Comparison of ENCODE assay signal across 15 mouse cellular contexts in genomic region chr13:99186138-99186853, GRCm38 (mm10). TPM values are rescaled to one million over a fixed set of nuclear protein-coding genes. Genes with fewer than 3 reads are reported as not detected.
DNase-seq lines count a peak whose midpoint lies in the region; ATAC-seq and TF ChIP-seq lines count a peak whose summit lies in the region.
"Had no signal": no experiment of that assay in that cellular context is flagged by ENCODE, and none has a peak within 500 bp of the region (broad histone marks: within the 10 kb centered on the region; RNA-seq: fewer than 3 reads in every experiment).

No protein-coding gene starts in this region.

- TF ChIP-seq POLR2A in kidney, adult 2 months (IDR thresholded peaks at IDR 0.05; ENCODE audit: low read depth, low read length), result no peak
- peak; percentile 50; the same call in 1 of the 2 replicates for TF ChIP-seq POLR2A in lung, adult 2 months (IDR thresholded peaks at IDR 0.05; ENCODE audit: borderline replicate concordance, extremely low read depth, low read depth, low read length)

- ATAC-seq in intestine, embryonic 15.5 days, result no peak
- ATAC-seq in limb, embryonic 13.5 days (ENCODE audit: low FRiP score, low read depth), result no peak
- ATAC-seq: Patski had no signal

- H3K27me3 ChIP-seq in kidney, adult 2 months (replicated peaks; ENCODE audit: control insufficient read depth, insufficient read depth, low read length), result no peaks in the 10 kb centered on the region
- H3K27me3 ChIP-seq in intestine, embryonic 15.5 days (replicated peaks), result no peaks in the 10 kb centered on the region
- no peaks in the 10 kb centered on the region for H3K27me3 ChIP-seq in limb, embryonic 13.5 days
- H3K27me3 ChIP-seq: heart, embryonic 13.5 days; liver, embryonic 15.5 days; midbrain, embryonic 12.5 days; Patski had no signal

- H3K4me1 ChIP-seq in kidney, adult 2 months (ENCODE audit: control insufficient read depth, insufficient read depth, low read length), result 0 out of 2 replicates have a peak, but pooled peaks cover 3% of the 10 kb centered on the region
- peaks cover 14% of the 10 kb centered on the region for H3K4me1 ChIP-seq in lung, adult 2 months (ENCODE audit: control insufficient read depth, insufficient read depth, low read length)
- H3K4me1 ChIP-seq in intestine, embryonic 15.5 days (replicated peaks), result no peaks in the 10 kb centered on the region
- H3K4me1 ChIP-seq in limb, embryonic 13.5 days, result peaks cover 12% of the 10 kb centered on the region
- H3K4me1 ChIP-seq: forebrain, embryonic 12.5 days; liver, embryonic 15.5 days had no signal

- H3K9ac ChIP-seq in intestine, embryonic 15.5 days, result no peak overlapping the region
- no peak overlapping the region for H3K9ac ChIP-seq in limb, embryonic 13.5 days
- H3K9ac ChIP-seq: forebrain, embryonic 12.5 days; heart, embryonic 13.5 days; liver, embryonic 15.5 days; midbrain, embryonic 12.5 days had no signal

- DNase-seq in kidney, adult 2 months, result peak; percentile 54
- no peak for DNase-seq in kidney, postnatal 10 days
- no peak for DNase-seq in lung, adult 2 months
- no peak for DNase-seq in lung, adult 18-20 months
- DNase-seq in adrenal gland, postnatal 4 days (ENCODE audit: low spot score in 2 of 2), result no peak
- DNase-seq: cerebellum, postnatal 36 days; spleen, adult 18-20 months; thymus, adult 2 months had no signal

- H3K27ac ChIP-seq in kidney, adult 2 months (ENCODE audit: insufficient read depth, low read depth, low read length), result peak overlapping the region; percentile 76
- H3K27ac ChIP-seq in intestine, embryonic 15.5 days, result no peak overlapping the region
- no peak overlapping the region for H3K27ac ChIP-seq in limb, embryonic 13.5 days
- H3K27ac ChIP-seq: forebrain, embryonic 12.5 days; heart, embryonic 13.5 days; liver, embryonic 15.5 days; midbrain, embryonic 12.5 days had no signal

- H3K4me2 ChIP-seq in intestine, embryonic 15.5 days (replicated peaks), result 0 out of 2 replicates have a peak overlapping the region, but pooled peaks have one; percentile 17
- H3K4me2 ChIP-seq in limb, embryonic 13.5 days (replicated peaks), result 0 out of 2 replicates have a peak overlapping the region, but pooled peaks have one; percentile 28
- H3K4me2 ChIP-seq: forebrain, embryonic 12.5 days; liver, embryonic 15.5 days; midbrain, embryonic 12.5 days had no signal

- no peak for TF ChIP-seq CTCF in kidney, adult 2 months (conservative IDR thresholded peaks at IDR 0.05; ENCODE audit: insufficient read depth, insufficient read length, low read depth, low read length)
- no peak for TF ChIP-seq CTCF in lung, adult 2 months (IDR thresholded peaks at IDR 0.05; ENCODE audit: insufficient read depth, low read length)

- 79% methylated on average over 10 of the region's 10 CpGs for WGBS in kidney, adult 2 months
- WGBS in lung, adult 2 months, result 58% methylated on average over 10 of the region's 10 CpGs
- WGBS in intestine, embryonic 15.5 days, result 85% methylated on average over 10 of the region's 10 CpGs
- 92% methylated on average over 10 of the region's 10 CpGs for WGBS in limb, embryonic 13.5 days

- peak overlapping the region; percentile 39 for H3K4me3 ChIP-seq in kidney, adult 2 months (ENCODE audit: insufficient read depth, low read depth, low read length)
- H3K4me3 ChIP-seq in lung, adult 2 months (replicated peaks; ENCODE audit: extremely low read depth, low read depth, low read length), result peak overlapping the region; percentile 80
- H3K4me3 ChIP-seq in intestine, embryonic 15.5 days (replicated peaks), result peak overlapping the region; percentile 12; the same call in 1 of the 2 replicates
- H3K4me3 ChIP-seq in limb, embryonic 13.5 days, result no peak overlapping the region
- H3K4me3 ChIP-seq: forebrain, embryonic 12.5 days; liver, embryonic 15.5 days; midbrain, embryonic 12.5 days had no signal

- no peaks in the 10 kb centered on the region for H3K36me3 ChIP-seq in kidney, adult 2 months (ENCODE audit: control insufficient read depth, insufficient read depth, low read length)
- no peaks in the 10 kb centered on the region for H3K36me3 ChIP-seq in intestine, embryonic 15.5 days
- H3K36me3 ChIP-seq in limb, embryonic 13.5 days, result no peaks in the 10 kb centered on the region
- H3K36me3 ChIP-seq: forebrain, embryonic 12.5 days; heart, embryonic 13.5 days; liver, embryonic 15.5 days; midbrain, embryonic 12.5 days had no signal

- H3K9me3 ChIP-seq in intestine, embryonic 15.5 days, result no peaks in the 10 kb centered on the region
- H3K9me3 ChIP-seq in limb, embryonic 13.5 days, result no peaks in the 10 kb centered on the region
- H3K9me3 ChIP-seq: forebrain, embryonic 12.5 days; heart, embryonic 13.5 days; liver, embryonic 15.5 days; midbrain, embryonic 12.5 days had no signal

RNA-seq across cellular contexts. Expression of gene Zfp366, which starts 1.7 kb away (rescaled TPM):
- 3.1 and 4.3 TPM in 2 replicates for polyA plus RNA-seq in kidney, adult 2 months (2012; rRNA removed)
- polyA plus RNA-seq in lung, adult 2 months (2012; rRNA removed), result 13.6 and 14.5 TPM in 2 replicates
- polyA plus RNA-seq in intestine, embryonic 15.5 days (2015; fragmentation: Nextera tagmentation; extraction: Ambion mirVana), result 0.48 and 0.49 TPM in 2 replicates
- polyA plus RNA-seq in limb, embryonic 13.5 days (2015; fragmentation: Nextera tagmentation; extraction: Ambion mirVana), result 0.52 and 0.56 TPM in 2 replicates
- total RNA-seq in adrenal gland, postnatal 4 days (2021), result 1 to 10 TPM; 4.8 to 6.9 TPM
